Comparison of ENCODE assay signal across 9 mouse cellular contexts in genomic region chr15:59154407-59155288, GRCm38 (mm10).
DNase-seq lines count a peak whose midpoint lies in the region; ATAC-seq lines count a peak whose summit lies in the region.
"Had no signal": no experiment of that assay in that cellular context is flagged by ENCODE, and none has a peak within 500 bp of the region (broad histone marks: within the 10 kb centered on the region; RNA-seq: fewer than 3 reads in every experiment).

No protein-coding gene starts in this region.

- no peaks in the 10 kb centered on the region for H3K27me3 ChIP-seq in heart, embryonic 11.5 days (ENCODE audit: control insufficient read depth, insufficient read depth, low read length)
- no peaks in the 10 kb centered on the region for H3K27me3 ChIP-seq in forebrain, embryonic 15.5 days
- H3K27me3 ChIP-seq in midbrain, embryonic 14.5 days (ENCODE audit: control insufficient read depth, insufficient read depth, low read length), result no peaks in the 10 kb centered on the region
- H3K27me3 ChIP-seq in kidney, embryonic 16.5 days (ENCODE audit: insufficient read depth, low read length), result no peaks in the 10 kb centered on the region
- H3K27me3 ChIP-seq: limb, embryonic 12.5 days had no signal

- 23% methylated on average over 6 of the region's 6 CpGs for WGBS in heart, embryonic 11.5 days (ENCODE audit: insufficient replicate concordance)
- 12% methylated on average over 6 of the region's 6 CpGs for WGBS in forebrain, embryonic 15.5 days
- WGBS in midbrain, embryonic 14.5 days, result 5% methylated on average over 6 of the region's 6 CpGs
- WGBS in kidney, embryonic 16.5 days, result 34% methylated on average over 6 of the region's 6 CpGs

- H3K9me3 ChIP-seq in heart, embryonic 11.5 days (replicated peaks; ENCODE audit: control insufficient read depth, low read length), result no peaks in the 10 kb centered on the region
- H3K9me3 ChIP-seq in forebrain, embryonic 15.5 days, result no peaks in the 10 kb centered on the region
- no peaks in the 10 kb centered on the region for H3K9me3 ChIP-seq in midbrain, embryonic 14.5 days (ENCODE audit: control insufficient read depth, low read length)
- no peaks in the 10 kb centered on the region for H3K9me3 ChIP-seq in kidney, embryonic 16.5 days (ENCODE audit: low read length)
- H3K9me3 ChIP-seq: limb, embryonic 12.5 days had no signal

- no peak overlapping the region for H3K4me3 ChIP-seq in heart, embryonic 11.5 days (ENCODE audit: low read depth, low read length)
- no peak overlapping the region for H3K4me3 ChIP-seq in forebrain, embryonic 15.5 days
- no peak overlapping the region for H3K4me3 ChIP-seq in midbrain, embryonic 14.5 days (replicated peaks; ENCODE audit: low read depth, low read length)
- H3K4me3 ChIP-seq in kidney, embryonic 16.5 days (ENCODE audit: low read length), result no peak overlapping the region
- H3K4me3 ChIP-seq: limb, embryonic 12.5 days had no signal

- peak overlapping the region; percentile 29; the same call in 1 of the 2 replicates for H3K27ac ChIP-seq in heart, embryonic 11.5 days (ENCODE audit: low read depth, low read length)
- H3K27ac ChIP-seq in forebrain, embryonic 15.5 days (replicated peaks), result peak overlapping the region; percentile 55
- peak overlapping the region; percentile 49 for H3K27ac ChIP-seq in midbrain, embryonic 14.5 days (replicated peaks; ENCODE audit: low read depth, low read length)
- no peak overlapping the region for H3K27ac ChIP-seq in kidney, embryonic 16.5 days (ENCODE audit: low read length)
- H3K27ac ChIP-seq: limb, embryonic 12.5 days had no signal

- no peaks in the 10 kb centered on the region for H3K36me3 ChIP-seq in heart, embryonic 11.5 days (ENCODE audit: control insufficient read depth, insufficient read depth, low read length)
- no peaks in the 10 kb centered on the region for H3K36me3 ChIP-seq in forebrain, embryonic 15.5 days
- H3K36me3 ChIP-seq in midbrain, embryonic 14.5 days (ENCODE audit: control insufficient read depth, insufficient read depth, low read length), result no peaks in the 10 kb centered on the region
- H3K36me3 ChIP-seq in kidney, embryonic 16.5 days (ENCODE audit: insufficient read depth, low read length), result no peaks in the 10 kb centered on the region
- H3K36me3 ChIP-seq: limb, embryonic 12.5 days had no signal

- H3K4me2 ChIP-seq in heart, embryonic 11.5 days, result no peak overlapping the region
- no peak overlapping the region for H3K4me2 ChIP-seq in forebrain, embryonic 15.5 days (replicated peaks)
- H3K4me2 ChIP-seq in midbrain, embryonic 14.5 days (ENCODE audit: low read length), result no peak overlapping the region
- H3K4me2 ChIP-seq in kidney, embryonic 16.5 days (replicated peaks; ENCODE audit: low read depth, low read length), result no peak overlapping the region
- H3K4me2 ChIP-seq: limb, embryonic 12.5 days had no signal

- peaks cover 9% of the 10 kb centered on the region for H3K4me1 ChIP-seq in heart, embryonic 11.5 days (ENCODE audit: control insufficient read depth, insufficient read depth, low read length)
- H3K4me1 ChIP-seq in forebrain, embryonic 15.5 days, result peaks cover 22% of the 10 kb centered on the region
- H3K4me1 ChIP-seq in midbrain, embryonic 14.5 days (ENCODE audit: control insufficient read depth, insufficient read depth, low read length), result peaks cover 19% of the 10 kb centered on the region
- no peaks in the 10 kb centered on the region for H3K4me1 ChIP-seq in kidney, embryonic 16.5 days (ENCODE audit: insufficient read depth, low read length)

- H3K9ac ChIP-seq in heart, embryonic 11.5 days (ENCODE audit: low read depth, low read length), result no peak overlapping the region
- no peak overlapping the region for H3K9ac ChIP-seq in forebrain, embryonic 15.5 days (replicated peaks)
- H3K9ac ChIP-seq in midbrain, embryonic 14.5 days (replicated peaks; ENCODE audit: low read length), result 0 out of 2 replicates have a peak overlapping the region, but pooled peaks have one; percentile 20
- no peak overlapping the region for H3K9ac ChIP-seq in kidney, embryonic 16.5 days (replicated peaks; ENCODE audit: low read length)
- H3K9ac ChIP-seq: limb, embryonic 12.5 days had no signal

- ATAC-seq in heart, embryonic 11.5 days (replicated peaks; ENCODE audit: insufficient number of reproducible peaks, low FRiP score, low TSS enrichment), result 0 out of 2 replicates have a peak, but pooled peaks have one; percentile 22
- peak; percentile 88 for ATAC-seq in forebrain, embryonic 15.5 days (replicated peaks)
- peak; percentile 79 for ATAC-seq in midbrain, embryonic 14.5 days (ENCODE audit: low FRiP score, low TSS enrichment)
- ATAC-seq in kidney, embryonic 16.5 days (ENCODE audit: low FRiP score, low TSS enrichment), result no peak

- no peak for DNase-seq in heart, adult 9 months (ENCODE audit: low spot score in 2 of 2)
- peak; percentile 42 for DNase-seq in brain, embryonic 18.5 days (ENCODE audit: low read depth, low spot score)
- peak; percentile 79 for DNase-seq in midbrain, embryonic 14.5 days
- no peak for DNase-seq in gastrocnemius, postnatal 4 days (ENCODE audit: low spot score in 2 of 2)
- no peak for DNase-seq in frontal cortex, postnatal 36 days (ENCODE audit: low spot score in 2 of 2)

Comparison
In these comparisons a context has a peak if more than half of its experiments do, and no peak if none do; other contexts are left out.
1. DNase-seq: peak in brain, embryonic 18.5 days (single experiment) and midbrain, embryonic 14.5 days (single experiment); none in heart, adult 9 months (0 of 2), gastrocnemius, postnatal 4 days (0 of 2) and frontal cortex, postnatal 36 days (0 of 2).